Mouse (Mus musculus): ENCODE measurements around the gene Spcs1.

The Spcs1 gene

DNA sequence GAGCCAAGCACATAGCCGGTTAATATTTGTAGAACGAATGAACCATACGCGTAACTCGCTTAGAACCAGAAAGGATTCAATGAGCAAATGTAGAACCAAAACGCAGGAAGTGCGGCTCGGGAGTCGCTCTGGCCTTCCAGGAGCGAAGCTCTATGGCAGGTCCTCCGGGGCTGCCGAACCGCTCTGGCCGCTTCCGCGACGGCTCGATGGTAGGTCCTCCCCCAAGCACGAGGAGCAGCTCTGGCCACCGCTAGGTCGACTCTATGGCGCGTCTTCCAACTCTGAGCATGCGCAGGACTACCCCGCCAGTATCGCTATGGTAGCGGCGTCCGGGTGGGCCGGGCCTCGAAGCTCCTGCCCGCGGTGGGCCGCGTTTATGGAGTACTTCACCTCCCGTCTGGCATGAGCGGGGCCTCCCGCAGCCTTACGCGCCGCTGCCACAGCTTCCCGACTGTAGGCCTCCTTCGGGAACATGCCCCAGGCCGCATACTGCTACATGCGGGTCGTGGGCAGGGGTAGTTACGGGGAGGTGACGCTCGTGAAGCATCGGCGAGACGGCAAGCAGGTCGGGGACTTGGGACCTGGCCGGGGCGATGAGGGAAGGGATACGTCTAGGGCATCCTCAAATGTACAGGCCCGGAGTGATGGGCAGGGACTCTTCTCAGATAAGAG is 50.2 kb downstream of the Spcs1 start, which contains the start of gene Nek4:
Gene Nek4 (plus strand): TSS at position 224 of the 672 bp plus-strand sequence.
- DNase-seq (ENCODE audit: low spot score in 2 of 2): peak; percentile 88 to 94

- DNase-seq (ENCODE audit: low spot score in 2 of 2): no peak
Measured at GRCm38 (mm10) chr14:30949986-30950385, 51.5 kb downstream of the Spcs1 start.

Data from frontal cortex, postnatal 25 days (tissue).